Mouse (Mus musculus) megakaryocyte, embryonic 14.5 days (primary cell): ENCODE measurements around the gene Fam162b. TPM values are rescaled to one million over a fixed set of nuclear protein-coding genes. Genes with fewer than 3 reads are reported as not detected.
A peak's percentile ranks its signal among the peaks of the same experiment; 100 is the strongest.

ENCODE experiments used
- H3K27me3 ChIP-seq: replicated peaks from 2 replicates; pipeline ENCODE3; 2012; ENCODE audit warnings: inconsistent platforms
- H3K36me3 ChIP-seq: replicated peaks from 2 replicates; pipeline ENCODE3; 2012; ENCODE audit warnings: low read length, inconsistent platforms, mixed read lengths
- H3K4me1 ChIP-seq: 2 replicates; pipeline ENCODE4 v1.6.1; 2012; ENCODE audit warnings: inconsistent platforms
- H3K4me3 ChIP-seq: replicated peaks from 2 replicates; pipeline ENCODE3; 2012; ENCODE audit warnings: moderate library complexity, mild to moderate bottlenecking, inconsistent platforms
- H3K9me3 ChIP-seq: 2 replicates; pipeline ENCODE4 v1.6.1; 2012; ENCODE audit warnings: inconsistent platforms
- FLI1 ChIP-seq: IDR thresholded peaks from 2 replicates; pipeline ENCODE4 v1.6.1; 2012; ENCODE audit warnings: low read length, inconsistent platforms, mixed read lengths
- GATA1 ChIP-seq: IDR thresholded peaks from 3 replicates; pipeline ENCODE4 v1.6.1; 2012; ENCODE audit warnings: mixed read lengths, low read length, inconsistent platforms, borderline replicate concordance
- polyA plus RNA-seq: library from polyadenylated mRNA; stranded (reverse); fragments of >175 nt; gene quantifications from 2 replicates; pipeline ENCODE4 v1.2.3, GENCODE M21; 2012; ENCODE audit warnings: low replicate concordance; ENCODE audit not compliant: insufficient read depth

Fam162b gene
- polyA plus RNA-seq, 1 experiment: not detected

DNA sequence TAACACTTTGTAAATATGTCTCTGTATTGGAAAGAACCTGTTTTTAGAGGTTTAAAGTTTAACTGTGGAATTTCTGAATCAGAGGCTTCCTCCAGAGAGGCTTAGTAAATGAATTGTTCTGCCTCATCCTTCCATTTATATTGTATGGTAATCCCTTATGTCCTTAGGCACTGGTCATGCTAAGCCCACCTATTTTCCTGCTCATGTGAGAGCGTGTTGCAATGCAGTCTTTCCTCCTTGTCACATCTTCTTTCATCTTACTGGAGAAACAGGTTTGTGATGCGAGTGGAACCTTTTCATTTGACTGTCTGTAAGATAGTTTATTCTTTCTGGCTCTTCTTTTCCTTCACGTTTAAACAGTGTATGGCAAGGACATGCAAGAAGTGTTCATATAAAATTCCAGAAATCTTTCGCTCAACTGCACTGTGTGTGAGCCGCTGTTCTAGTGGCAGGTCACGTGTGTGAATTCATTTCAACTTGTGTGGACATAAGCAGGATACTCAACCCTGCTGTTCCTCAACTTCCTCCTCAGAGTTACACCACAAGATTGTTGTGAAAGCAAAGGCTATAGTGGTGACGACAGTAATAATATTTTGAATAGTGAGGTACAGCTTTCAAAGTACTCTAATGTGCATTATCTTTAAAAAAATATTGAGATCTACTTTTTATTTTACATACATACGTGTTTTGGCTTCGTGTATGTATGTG lies 6.8 kb upstream of the Fam162b start:
- Histone ChIP-seq H3K27me3 (peaks cover 7% of the 10 kb centered on the region), H3K4me1 (no peaks in the 10 kb centered on the region), H3K4me3 (no peak overlapping the region), H3K9me3 (peaks cover 4% of the 10 kb centered on the region; the same call in 1 of the 2 replicates), H3K36me3 (no peaks in the 10 kb centered on the region)
- TF ChIP-seq GATA1 (no peak), FLI1 (no peak)

- Histone ChIP-seq H3K27me3 (peaks cover 10% of the 10 kb centered on the region), H3K36me3 (no peaks in the 10 kb centered on the region), H3K4me3 (no peak overlapping the region), H3K9me3 (peaks cover 4% of the 10 kb centered on the region; the same call in 1 of the 2 replicates), H3K4me1 (peaks cover 2% of the 10 kb centered on the region)
- TF ChIP-seq GATA1: no peak
- no peak for TF ChIP-seq FLI1
Observed at GRCm38 (mm10) chr10:51595001-51595931, 4.9 kb upstream of the Fam162b start.

DNA sequence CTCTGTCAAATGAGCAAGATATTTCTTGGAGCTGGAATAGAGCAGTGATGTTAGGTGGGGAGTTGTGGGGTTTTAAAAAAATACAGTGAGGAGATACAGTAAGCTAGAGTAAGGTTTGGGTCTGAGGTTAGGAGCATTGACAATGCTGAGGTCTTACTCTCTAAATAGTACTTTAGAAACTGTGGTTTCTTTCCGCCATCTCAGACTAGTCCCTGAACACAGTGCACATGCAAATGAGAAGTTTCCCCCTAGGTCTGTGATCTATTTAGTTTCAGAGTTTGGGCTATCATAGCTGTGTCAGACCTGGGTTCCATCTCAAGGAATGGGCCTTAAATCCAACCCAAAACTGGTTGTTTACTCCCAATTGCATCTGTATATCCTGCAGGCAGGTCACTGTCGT lies 1.3 kb upstream of the Fam162b start:
- peaks cover 8% of the 10 kb centered on the region for H3K4me1 ChIP-seq
- peaks cover 22% of the 10 kb centered on the region for H3K27me3 ChIP-seq
- no peak overlapping the region for H3K4me3 ChIP-seq
- H3K36me3 ChIP-seq: no peaks in the 10 kb centered on the region
- TF ChIP-seq GATA1 (no peak), FLI1 (no peak)
- H3K9me3 ChIP-seq: peaks cover 4% of the 10 kb centered on the region; the same call in 1 of the 2 replicates

DNA sequence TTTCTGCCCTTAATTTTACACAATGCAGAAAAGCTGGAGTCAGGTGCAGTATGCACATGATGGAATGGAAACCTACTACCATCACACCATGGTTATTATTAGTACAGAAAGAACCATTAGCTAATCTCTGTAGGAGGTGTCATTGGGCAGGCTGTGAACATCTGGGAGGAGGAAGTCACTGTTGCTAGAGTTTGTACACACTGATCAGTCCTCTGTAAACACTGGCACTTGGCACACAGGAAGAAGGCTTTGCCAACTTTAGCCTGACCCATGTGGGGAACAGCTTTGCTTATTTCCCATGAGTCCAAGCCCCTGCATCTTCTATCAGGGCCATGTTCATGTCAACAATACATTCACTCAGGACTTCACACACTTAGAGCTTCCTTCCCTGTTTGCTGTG lies 5.4 kb downstream of the Fam162b start:
- no peaks in the 10 kb centered on the region for H3K9me3 ChIP-seq
- no peaks in the 10 kb centered on the region for H3K36me3 ChIP-seq
- H3K4me3 ChIP-seq: no peak overlapping the region
- TF ChIP-seq FLI1 (no peak), GATA1 (no peak)
- peaks cover 2% of the 10 kb centered on the region; the same call in 1 of the 2 replicates for H3K4me1 ChIP-seq
- peaks cover 8% of the 10 kb centered on the region for H3K27me3 ChIP-seq

GRCm38 (mm10) chr10:51584378-51584777 lies 5.9 kb downstream of the Fam162b start:
- no peak for TF ChIP-seq FLI1
- TF ChIP-seq GATA1: no peak
- H3K9me3 ChIP-seq: no peaks in the 10 kb centered on the region

DNA sequence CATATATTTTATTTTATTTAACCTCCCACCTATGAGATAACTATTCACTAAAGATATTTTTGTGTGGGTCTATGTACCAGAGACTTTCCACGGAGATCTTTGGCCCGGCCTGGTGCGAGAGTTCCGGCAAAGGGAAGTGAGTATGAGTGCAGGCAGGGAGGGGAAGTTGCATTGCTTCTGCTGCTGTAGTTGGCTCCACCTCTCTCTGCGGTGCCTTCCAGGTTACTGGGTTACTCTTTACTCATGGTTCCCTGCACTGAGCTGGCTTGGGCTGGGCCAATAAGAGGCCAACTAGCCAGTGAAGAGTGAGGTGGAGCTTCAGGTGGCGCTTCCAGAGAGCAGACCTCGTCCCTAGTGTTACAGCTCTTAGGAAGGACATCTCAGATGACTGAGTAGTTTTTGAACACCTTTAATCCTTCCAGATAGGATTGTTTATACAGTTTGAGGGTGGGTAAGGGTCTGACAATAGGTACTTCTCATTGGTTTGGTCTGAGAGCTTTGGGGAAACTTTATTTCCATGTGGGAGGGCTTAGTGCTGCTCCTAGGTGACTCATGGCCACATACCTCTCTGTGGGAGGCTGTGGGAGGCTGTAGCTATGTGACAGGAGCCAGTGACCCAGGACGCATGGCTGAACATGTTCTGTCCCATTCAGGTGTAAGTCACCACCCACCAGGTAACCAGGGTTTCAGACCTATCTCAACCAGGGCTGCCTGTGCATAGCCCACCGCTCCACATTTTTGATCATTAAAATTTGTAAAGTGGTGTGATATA lies 18.9 kb downstream of the Fam162b start:
- H3K9me3 ChIP-seq: no peaks in the 10 kb centered on the region
- no peaks in the 10 kb centered on the region for H3K36me3 ChIP-seq
- no peaks in the 10 kb centered on the region for H3K4me1 ChIP-seq
- no peaks in the 10 kb centered on the region for H3K27me3 ChIP-seq
- H3K4me3 ChIP-seq: peak overlapping the region; percentile 44
- TF ChIP-seq GATA1 (no peak), FLI1 (no peak)

More at GRCm38 (mm10) chr10:51584378-51584777, 5.9 kb downstream of the Fam162b start:
- Histone ChIP-seq H3K4me1 (no peaks in the 10 kb centered on the region), H3K4me3 (no peak overlapping the region), H3K36me3 (no peaks in the 10 kb centered on the region), H3K27me3 (peaks cover 3% of the 10 kb centered on the region)

GRCm38 (mm10) chr10:51556005-51556404 lies 34.3 kb downstream of the Fam162b start:
- H3K4me1 ChIP-seq: peaks cover 18% of the 10 kb centered on the region
- H3K9me3 ChIP-seq: no peaks in the 10 kb centered on the region
- H3K4me3 ChIP-seq: no peak overlapping the region
- no peaks in the 10 kb centered on the region for H3K36me3 ChIP-seq
- no peaks in the 10 kb centered on the region for H3K27me3 ChIP-seq
- TF ChIP-seq GATA1 (no peak), FLI1 (no peak)

- Histone ChIP-seq H3K27me3 (no peaks in the 10 kb centered on the region), H3K4me1 (peaks cover 27% of the 10 kb centered on the region), H3K9me3 (no peaks in the 10 kb centered on the region), H3K4me3 (peak overlapping the region; percentile 92), H3K36me3 (no peaks in the 10 kb centered on the region)
- TF ChIP-seq GATA1 (no peak), FLI1 (no peak)
Observed at GRCm38 (mm10) chr10:51553348-51554123, 36.8 kb downstream of the Fam162b start.

Other genes starting within 250 kb of the Fam162b start
- gene Gm49339, start 109.9 kb downstream of the Fam162b start, polyA plus RNA-seq: 3.4 TPM in 1 of 2 replicates, not detected in the other
- gene Lilr4b, start 109.9 kb downstream of the Fam162b start, polyA plus RNA-seq: 12.6 and 37.6 TPM in 2 replicates
- gene Lilrb4a, start 99.6 kb downstream of the Fam162b start, polyA plus RNA-seq: 9.5 and 63.1 TPM in 2 replicates
- gene Gprc6a, start 40.9 kb upstream of the Fam162b start, polyA plus RNA-seq: not detected in 2 replicates
- gene Rfx6, start 87.2 kb upstream of the Fam162b start, polyA plus RNA-seq: not detected in 2 replicates